Mouse (Mus musculus): ENCODE results near the gene Ciita. TPM values are rescaled to one million over a fixed set of nuclear protein-coding genes. Genes with fewer than 3 reads are reported as not detected.
A peak's percentile ranks its signal among the peaks of the same experiment; 100 is the strongest.

Ciita gene
- polyA plus RNA-seq, 1 experiment from 2014 or later: 0.35 TPM

GRCm38 (mm10) chr16:10565278-10565885, 85.5 kb downstream of the Ciita start:
- H3K9me3 ChIP-seq (ENCODE audit: control insufficient read depth, low read length): no peaks in the 10 kb centered on the region
- DNase-seq (ENCODE audit: low spot score) (peak; percentile 81), ATAC-seq (replicated peaks; ENCODE audit: low FRiP score, low TSS enrichment, low read depth) (peak; percentile 72)
- no peaks in the 10 kb centered on the region for H3K27me3 ChIP-seq (replicated peaks; ENCODE audit: control insufficient read depth, insufficient read depth, low read length)
- H3K4me2 ChIP-seq (ENCODE audit: low read length): no peak overlapping the region
- 38% methylated on average over 4 of the region's 4 CpGs for WGBS
- no peaks in the 10 kb centered on the region for H3K4me1 ChIP-seq (replicated peaks; ENCODE audit: control insufficient read depth, insufficient read depth, low read length)
- no peak overlapping the region for H3K4me3 ChIP-seq (ENCODE audit: low read depth, low read length)
- peaks cover 27% of the 10 kb centered on the region for H3K36me3 ChIP-seq (ENCODE audit: control insufficient read depth, insufficient read depth, low read length)
- H3K9ac ChIP-seq (ENCODE audit: low read length): no peak overlapping the region
- no peak overlapping the region for H3K27ac ChIP-seq (ENCODE audit: low read depth)

- H3K9me3 ChIP-seq (ENCODE audit: control insufficient read depth, low read length): no peaks in the 10 kb centered on the region
Observed at GRCm38 (mm10) chr16:10567153-10567552, 87.3 kb downstream of the Ciita start.

GRCm38 (mm10) chr16:10569809-10570395, 90.0 kb downstream of the Ciita start:
- peaks cover 43% of the 10 kb centered on the region for H3K36me3 ChIP-seq (ENCODE audit: control insufficient read depth, insufficient read depth, low read length)
- no peak overlapping the region for H3K4me2 ChIP-seq (ENCODE audit: low read length)
- no peak for ATAC-seq (replicated peaks; ENCODE audit: low FRiP score, low TSS enrichment, low read depth)
- no peak for DNase-seq (ENCODE audit: low spot score)
- no peak overlapping the region for H3K9ac ChIP-seq (ENCODE audit: low read length)
- H3K27me3 ChIP-seq (replicated peaks; ENCODE audit: control insufficient read depth, insufficient read depth, low read length): no peaks in the 10 kb centered on the region
- no peak overlapping the region for H3K27ac ChIP-seq (ENCODE audit: low read depth)
- no peaks in the 10 kb centered on the region for H3K9me3 ChIP-seq (ENCODE audit: control insufficient read depth, low read length)
- WGBS: 80% methylated on average over 5 of the region's 5 CpGs
- H3K4me1 ChIP-seq (replicated peaks; ENCODE audit: control insufficient read depth, insufficient read depth, low read length): no peaks in the 10 kb centered on the region
- no peak overlapping the region for H3K4me3 ChIP-seq (ENCODE audit: low read depth, low read length)

More at GRCm38 (mm10) chr16:10567153-10567552, 87.3 kb downstream of the Ciita start:
- no peak overlapping the region for H3K9ac ChIP-seq (ENCODE audit: low read length)
- no peaks in the 10 kb centered on the region for H3K4me1 ChIP-seq (replicated peaks; ENCODE audit: control insufficient read depth, insufficient read depth, low read length)
- H3K27ac ChIP-seq (ENCODE audit: low read depth): no peak overlapping the region
- H3K4me3 ChIP-seq (ENCODE audit: low read depth, low read length): no peak overlapping the region
- peaks cover 33% of the 10 kb centered on the region for H3K36me3 ChIP-seq (ENCODE audit: control insufficient read depth, insufficient read depth, low read length)
- no peak overlapping the region for H3K4me2 ChIP-seq (ENCODE audit: low read length)
- no peaks in the 10 kb centered on the region for H3K27me3 ChIP-seq (replicated peaks; ENCODE audit: control insufficient read depth, insufficient read depth, low read length)
- 84% methylated on average over 4 of the region's 4 CpGs for WGBS
- no peak for ATAC-seq (replicated peaks; ENCODE audit: low FRiP score, low TSS enrichment, low read depth)
- no peak for DNase-seq (ENCODE audit: low spot score)

DNA sequence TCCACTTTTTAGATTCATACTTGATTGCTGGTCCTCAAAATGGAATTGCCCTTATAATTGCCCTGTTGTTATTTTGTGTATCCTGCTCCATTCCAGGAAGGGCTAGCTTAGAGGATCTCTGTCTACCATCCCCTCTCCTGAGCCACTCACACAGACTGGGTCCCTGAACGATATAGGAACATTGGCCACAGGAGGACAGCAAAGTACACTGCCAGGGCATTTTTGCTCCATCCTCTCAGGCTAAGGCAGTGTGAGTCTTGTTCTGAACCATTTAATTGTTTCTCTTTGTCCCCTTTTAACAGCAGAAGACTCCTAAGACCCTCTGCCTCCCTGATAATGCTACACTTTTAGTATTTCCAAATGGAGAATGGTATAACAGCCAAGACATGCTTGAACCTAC, 90.8 kb downstream of the Ciita start:
- DNase-seq (ENCODE audit: low spot score) (no peak), ATAC-seq (replicated peaks; ENCODE audit: low FRiP score, low TSS enrichment, low read depth) (no peak)
- H3K36me3 ChIP-seq (ENCODE audit: control insufficient read depth, insufficient read depth, low read length): peaks cover 44% of the 10 kb centered on the region
- no peaks in the 10 kb centered on the region for H3K4me1 ChIP-seq (replicated peaks; ENCODE audit: control insufficient read depth, insufficient read depth, low read length)
- 63% methylated on average over 1 of the region's 1 CpGs for WGBS
- H3K9ac ChIP-seq (ENCODE audit: low read length): no peak overlapping the region
- no peak overlapping the region for H3K4me3 ChIP-seq (ENCODE audit: low read depth, low read length)
- no peak overlapping the region for H3K4me2 ChIP-seq (ENCODE audit: low read length)
- no peaks in the 10 kb centered on the region for H3K27me3 ChIP-seq (replicated peaks; ENCODE audit: control insufficient read depth, insufficient read depth, low read length)
- H3K27ac ChIP-seq (ENCODE audit: low read depth): no peak overlapping the region
- H3K9me3 ChIP-seq (ENCODE audit: control insufficient read depth, low read length): no peaks in the 10 kb centered on the region

GRCm38 (mm10) chr16:10571820-10572219, 92.0 kb downstream of the Ciita start:
- 58% methylated on average over 2 of the region's 2 CpGs for WGBS
- no peaks in the 10 kb centered on the region for H3K27me3 ChIP-seq (replicated peaks; ENCODE audit: control insufficient read depth, insufficient read depth, low read length)
- DNase-seq (ENCODE audit: low spot score): no peak
- ATAC-seq (replicated peaks; ENCODE audit: low FRiP score, low TSS enrichment, low read depth): no peak
- H3K9ac ChIP-seq (ENCODE audit: low read length): no peak overlapping the region
- no peak overlapping the region for H3K4me3 ChIP-seq (ENCODE audit: low read depth, low read length)
- no peak overlapping the region for H3K4me2 ChIP-seq (ENCODE audit: low read length)
- no peak overlapping the region for H3K27ac ChIP-seq (ENCODE audit: low read depth)
- H3K9me3 ChIP-seq (ENCODE audit: control insufficient read depth, low read length): no peaks in the 10 kb centered on the region
- H3K4me1 ChIP-seq (replicated peaks; ENCODE audit: control insufficient read depth, insufficient read depth, low read length): no peaks in the 10 kb centered on the region
- peaks cover 48% of the 10 kb centered on the region for H3K36me3 ChIP-seq (ENCODE audit: control insufficient read depth, insufficient read depth, low read length)

DNA sequence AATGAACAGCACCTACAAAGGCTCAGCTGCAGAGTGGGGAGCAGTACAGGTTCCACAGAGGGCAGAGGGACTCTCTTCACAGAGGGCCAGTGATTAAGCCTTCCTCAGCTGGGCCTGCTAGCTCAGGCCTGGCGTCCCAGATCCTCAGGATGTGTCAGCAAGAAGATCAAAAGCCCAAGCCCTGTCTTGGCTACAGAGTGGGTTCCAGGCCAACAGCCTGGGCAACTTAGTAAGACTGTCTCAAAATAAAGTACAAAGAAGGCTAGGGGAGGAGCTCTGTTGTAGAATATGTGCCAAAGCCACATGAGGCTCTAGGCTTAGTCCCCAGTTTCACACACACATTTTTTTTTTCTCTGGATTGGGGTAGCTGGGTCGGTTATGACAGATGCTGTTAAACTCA, 95.1 kb downstream of the Ciita start:
- Histone ChIP-seq H3K4me1 (replicated peaks; ENCODE audit: control insufficient read depth, insufficient read depth, low read length) (no peaks in the 10 kb centered on the region), H3K9me3 (ENCODE audit: control insufficient read depth, low read length) (no peaks in the 10 kb centered on the region), H3K36me3 (ENCODE audit: control insufficient read depth, insufficient read depth, low read length) (peaks cover 46% of the 10 kb centered on the region), H3K4me2 (ENCODE audit: low read length) (no peak overlapping the region), H3K4me3 (ENCODE audit: low read depth, low read length) (no peak overlapping the region), H3K9ac (ENCODE audit: low read length) (no peak overlapping the region), H3K27ac (ENCODE audit: low read depth) (no peak overlapping the region), H3K27me3 (replicated peaks; ENCODE audit: control insufficient read depth, insufficient read depth, low read length) (no peaks in the 10 kb centered on the region)
- ATAC-seq (replicated peaks; ENCODE audit: low FRiP score, low TSS enrichment, low read depth): no peak
- 75% methylated on average over 2 of the region's 2 CpGs for WGBS
- DNase-seq (ENCODE audit: low spot score): no peak

GRCm38 (mm10) chr16:10575915-10576314, 96.1 kb downstream of the Ciita start:
- WGBS: 93% methylated on average over 4 of the region's 4 CpGs
- DNase-seq (ENCODE audit: low spot score) (no peak), ATAC-seq (replicated peaks; ENCODE audit: low FRiP score, low TSS enrichment, low read depth) (no peak)
- H3K4me1 ChIP-seq (replicated peaks; ENCODE audit: control insufficient read depth, insufficient read depth, low read length): no peaks in the 10 kb centered on the region
- no peak overlapping the region for H3K9ac ChIP-seq (ENCODE audit: low read length)
- H3K36me3 ChIP-seq (ENCODE audit: control insufficient read depth, insufficient read depth, low read length): peaks cover 46% of the 10 kb centered on the region
- H3K4me3 ChIP-seq (ENCODE audit: low read depth, low read length): no peak overlapping the region
- no peak overlapping the region for H3K4me2 ChIP-seq (ENCODE audit: low read length)
- H3K27me3 ChIP-seq (replicated peaks; ENCODE audit: control insufficient read depth, insufficient read depth, low read length): no peaks in the 10 kb centered on the region
- no peaks in the 10 kb centered on the region for H3K9me3 ChIP-seq (ENCODE audit: control insufficient read depth, low read length)
- H3K27ac ChIP-seq (ENCODE audit: low read depth): no peak overlapping the region

DNA sequence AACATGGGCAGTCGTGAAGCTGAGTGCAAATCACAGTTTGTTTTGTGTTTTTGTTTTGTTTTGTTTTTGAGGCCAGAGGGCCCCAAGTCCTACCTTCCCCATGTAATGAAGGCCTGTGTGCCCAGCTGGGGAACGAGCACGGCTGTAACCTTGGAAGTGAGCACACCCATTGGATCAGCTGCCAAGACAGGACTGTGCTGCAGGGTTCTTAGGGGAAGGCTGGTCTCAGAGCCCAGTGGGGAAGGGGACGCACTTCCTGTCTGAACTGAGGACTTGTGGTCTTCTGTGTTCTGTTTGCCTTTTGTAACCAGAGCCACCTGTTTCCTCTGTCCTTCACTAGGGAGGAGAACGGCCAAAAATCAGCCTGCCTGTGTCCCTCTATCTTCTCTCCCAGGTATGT, 97.7 kb downstream of the Ciita start:
- ATAC-seq (replicated peaks; ENCODE audit: low FRiP score, low TSS enrichment, low read depth) (no peak), DNase-seq (ENCODE audit: low spot score) (no peak)
- Histone ChIP-seq H3K27me3 (replicated peaks; ENCODE audit: control insufficient read depth, insufficient read depth, low read length) (no peaks in the 10 kb centered on the region), H3K27ac (ENCODE audit: low read depth) (no peak overlapping the region), H3K9ac (ENCODE audit: low read length) (no peak overlapping the region), H3K9me3 (ENCODE audit: control insufficient read depth, low read length) (no peaks in the 10 kb centered on the region), H3K4me3 (ENCODE audit: low read depth, low read length) (no peak overlapping the region), H3K4me2 (ENCODE audit: low read length) (no peak overlapping the region), H3K4me1 (replicated peaks; ENCODE audit: control insufficient read depth, insufficient read depth, low read length) (no peaks in the 10 kb centered on the region), H3K36me3 (ENCODE audit: control insufficient read depth, insufficient read depth, low read length) (peaks cover 49% of the 10 kb centered on the region)
- 66% methylated on average over 5 of the region's 5 CpGs for WGBS

Data from intestine, embryonic 14.5 days (tissue).